Mouse (Mus musculus) embryonic facial prominence, embryonic 14.5 days (tissue): ENCODE results near the gene Farp2. TPM values are rescaled to one million over a fixed set of nuclear protein-coding genes. Genes with fewer than 3 reads are reported as not detected.

ENCODE experiments used
- polyA plus RNA-seq: library from polyadenylated mRNA; unstranded; fragments of >200 nt; fragmentation: Nextera tagmentation; extraction: Ambion mirVana; gene quantifications from 2 replicates; pipeline ENCODE4 v1.2.1, GENCODE M21; 2014

The Farp2 gene
- polyA plus RNA-seq, 1 experiment from 2014 or later = 12.6 TPM

Other genes starting within 250 kb of the Farp2 start
- gene Mterf4, start 206.2 kb upstream of the Farp2 start, polyA plus RNA-seq = 21.4 and 22.5 TPM in 2 replicates
- 46.9 and 47.9 TPM in 2 replicates for gene Ppp1r7, start 169.2 kb upstream of the Farp2 start, polyA plus RNA-seq
- 11.3 and 12.8 TPM in 2 replicates for gene Pask, start 168.6 kb upstream of the Farp2 start, polyA plus RNA-seq
- gene Ano7, start 138.1 kb upstream of the Farp2 start, polyA plus RNA-seq = 0.85 and 1.6 TPM in 2 replicates
- 188 and 194 TPM in 2 replicates for gene Hdlbp, start 33.3 kb upstream of the Farp2 start, polyA plus RNA-seq
- 190 and 200 TPM in 2 replicates for gene Stk25, start 146.6 kb downstream of the Farp2 start, polyA plus RNA-seq
- 38.7 and 42.8 TPM in 2 replicates for gene Bok, start 173.6 kb downstream of the Farp2 start, polyA plus RNA-seq
- 81.7 and 84.8 TPM in 2 replicates for gene Atg4b, start 239.4 kb downstream of the Farp2 start, polyA plus RNA-seq
- gene Thap4, start 242.8 kb downstream of the Farp2 start, polyA plus RNA-seq = 44.9 and 45.8 TPM in 2 replicates